Mouse (Mus musculus): ENCODE results near the gene Olfr924. TPM values are rescaled to one million over a fixed set of nuclear protein-coding genes. Genes with fewer than 3 reads are reported as not detected.

Olfr924 gene
- polyA plus RNA-seq (2017; shearing (Covaris generic)): not detected

DNA sequence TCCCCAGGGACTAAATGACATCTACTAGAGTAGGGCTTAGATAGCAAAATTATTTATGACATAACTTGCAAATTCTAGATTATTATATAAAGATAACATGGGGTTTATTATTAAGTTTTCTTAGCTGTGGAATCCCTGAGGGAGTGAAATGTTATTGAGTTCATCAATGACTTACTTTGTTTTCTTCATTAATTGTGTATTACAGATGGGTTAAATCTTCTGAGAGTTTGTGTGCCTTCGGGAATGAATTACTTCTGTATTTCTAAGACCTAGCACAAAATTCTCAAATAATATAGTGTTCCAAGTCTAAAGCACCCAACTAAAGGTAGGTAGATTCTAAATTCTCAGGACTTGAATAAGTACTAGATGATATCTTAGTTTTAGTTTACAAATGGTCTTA lies at the start of gene Olfr924:
Olfr924 (plus strand) TSS at position 301 of the 400 bp plus-strand sequence.

DNA sequence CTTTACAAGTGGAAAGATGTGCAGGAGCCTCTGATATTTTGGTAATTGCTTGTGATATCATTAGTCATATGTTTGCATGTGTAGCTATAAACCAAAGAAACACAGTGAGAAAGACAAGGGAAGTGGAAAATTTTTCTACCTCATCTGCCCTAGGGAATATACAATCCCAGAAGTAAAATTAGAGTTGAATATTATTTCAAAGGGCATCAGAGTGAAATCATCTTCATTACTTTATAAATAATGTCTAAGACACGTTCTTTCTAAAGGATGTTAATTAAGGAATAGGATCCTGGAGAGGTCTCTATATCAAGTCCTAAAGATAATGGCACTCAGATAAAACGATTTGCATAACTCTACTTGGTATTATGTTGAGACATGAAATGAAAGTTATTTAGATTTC lies 29.9 kb upstream of the Olfr924 start, which contains the start of gene Olfr922:
Olfr922 (plus strand) TSS at position 301 of the 400 bp plus-strand sequence.

DNA sequence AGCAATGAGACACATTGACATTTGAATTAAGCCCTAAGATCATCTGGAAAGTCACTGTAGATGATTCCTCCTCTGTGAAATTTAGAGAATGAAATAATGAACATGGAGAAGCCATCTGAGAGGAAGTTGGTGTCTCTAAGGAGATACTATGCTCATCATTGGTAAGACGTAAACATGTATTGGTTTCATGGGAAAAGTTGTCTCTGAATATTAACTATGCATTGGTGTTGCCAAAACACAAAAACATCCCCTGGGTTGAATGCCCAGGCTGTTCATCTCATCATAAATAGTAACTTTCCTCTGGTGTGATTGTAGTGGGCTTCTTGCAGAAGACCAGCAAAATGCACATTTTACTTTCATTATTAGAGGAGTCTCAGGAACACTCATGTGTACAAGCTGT lies 18.0 kb upstream of the Olfr924 start, which contains the start of gene Olfr923:
Olfr923 (plus strand) TSS at position 301 of the 400 bp plus-strand sequence.

DNA sequence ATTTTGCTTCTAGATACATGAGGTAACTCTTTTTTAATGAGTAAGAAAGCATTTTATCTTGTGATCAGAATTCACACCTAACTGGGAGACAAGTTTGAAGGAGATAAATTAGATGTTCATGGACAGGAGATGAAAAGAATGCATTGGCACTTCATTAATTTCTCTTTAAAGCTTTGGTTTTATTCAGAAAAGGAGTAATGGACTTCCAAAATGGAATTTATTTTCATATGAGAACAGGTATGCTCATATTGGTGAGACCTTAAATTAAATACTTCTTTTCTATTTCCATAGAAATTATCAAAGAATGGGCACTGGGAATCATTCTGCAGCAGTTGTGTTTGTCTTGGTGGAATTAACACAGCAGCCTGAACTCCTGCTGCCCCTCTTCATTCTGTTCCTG lies 10.5 kb downstream of the Olfr924 start, which contains the start of gene Olfr26:
Olfr26 (plus strand) TSS at position 301 of the 400 bp plus-strand sequence.

DNA sequence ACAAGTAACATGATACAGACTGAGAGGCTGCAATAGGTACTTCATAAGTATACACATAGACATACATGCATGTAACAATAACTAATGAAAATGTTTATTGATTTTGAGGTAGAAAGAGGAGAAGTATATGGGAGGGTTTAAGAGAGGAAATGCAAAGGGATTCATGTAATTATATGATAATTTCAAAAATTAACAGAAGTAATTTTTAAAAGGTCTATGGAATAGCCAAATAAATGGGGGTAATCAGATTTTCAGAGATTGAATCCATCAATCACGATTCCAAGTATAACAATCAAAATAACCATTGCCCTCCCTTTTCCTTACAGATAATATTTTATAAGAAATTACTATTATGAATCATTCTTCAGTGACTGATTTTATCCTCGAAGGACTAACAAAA lies 32.6 kb downstream of the Olfr924 start, which contains the start of gene Olfr926:
Olfr926 (plus strand) TSS at position 301 of the 400 bp plus-strand sequence.

Other genes with a start within 250 kb of the Olfr924 start
- gene Olfr914, start 239.3 kb upstream of the Olfr924 start, polyA plus RNA-seq (2017; shearing (Covaris generic)): not detected
- not detected for gene Olfr916, start 184.6 kb upstream of the Olfr924 start, polyA plus RNA-seq (2017; shearing (Covaris generic))
- gene Olfr917, start 178.6 kb upstream of the Olfr924 start, polyA plus RNA-seq (2017; shearing (Covaris generic)): not detected
- not detected for gene Olfr918, start 169.8 kb upstream of the Olfr924 start, polyA plus RNA-seq (2017; shearing (Covaris generic))
- gene Olfr919, start 140.8 kb upstream of the Olfr924 start, polyA plus RNA-seq (2017; shearing (Covaris generic)): not detected
- 7.8 TPM for gene Vwa5a, start 126.2 kb upstream of the Olfr924 start, polyA plus RNA-seq (2017; shearing (Covaris generic))
- 0.17 TPM for gene Olfr920, start 92.2 kb upstream of the Olfr924 start, polyA plus RNA-seq (2017; shearing (Covaris generic))
- not detected for gene Olfr921, start 71.4 kb upstream of the Olfr924 start, polyA plus RNA-seq (2017; shearing (Covaris generic))
- gene Olfr922, start 29.8 kb upstream of the Olfr924 start, polyA plus RNA-seq (2017; shearing (Covaris generic)): not detected
- not detected for gene Olfr923, start 17.9 kb upstream of the Olfr924 start, polyA plus RNA-seq (2017; shearing (Covaris generic))
- gene Olfr26, start 10.6 kb downstream of the Olfr924 start, polyA plus RNA-seq (2017; shearing (Covaris generic)): not detected
- not detected for gene Olfr926, start 32.7 kb downstream of the Olfr924 start, polyA plus RNA-seq (2017; shearing (Covaris generic))
- gene Olfr930, start 85.4 kb downstream of the Olfr924 start, polyA plus RNA-seq (2017; shearing (Covaris generic)): not detected
- not detected for gene Olfr933, start 127.9 kb downstream of the Olfr924 start, polyA plus RNA-seq (2017; shearing (Covaris generic))
- gene Olfr934, start 143.9 kb downstream of the Olfr924 start, polyA plus RNA-seq (2017; shearing (Covaris generic)): not detected
- not detected for gene Olfr935, start 155.2 kb downstream of the Olfr924 start, polyA plus RNA-seq (2017; shearing (Covaris generic))
- not detected for gene Olfr146, start 178.9 kb downstream of the Olfr924 start, polyA plus RNA-seq (2017; shearing (Covaris generic))
- gene Olfr937, start 220.5 kb downstream of the Olfr924 start, polyA plus RNA-seq (2017; shearing (Covaris generic)): not detected
- gene Olfr938, start 234.4 kb downstream of the Olfr924 start, polyA plus RNA-seq (2017; shearing (Covaris generic)): not detected